Mouse (Mus musculus) megakaryocyte, embryonic 14.5 days (primary cell): ENCODE measurements around the gene Pde9a.

Experiments
- FLI1 ChIP-seq: IDR thresholded peaks from 2 replicates; pipeline ENCODE4 v1.6.1; 2012; ENCODE audit warnings: low read length, inconsistent platforms, mixed read lengths
- GATA1 ChIP-seq: IDR thresholded peaks from 3 replicates; pipeline ENCODE4 v1.6.1; 2012; ENCODE audit warnings: mixed read lengths, low read length, inconsistent platforms, borderline replicate concordance

DNA sequence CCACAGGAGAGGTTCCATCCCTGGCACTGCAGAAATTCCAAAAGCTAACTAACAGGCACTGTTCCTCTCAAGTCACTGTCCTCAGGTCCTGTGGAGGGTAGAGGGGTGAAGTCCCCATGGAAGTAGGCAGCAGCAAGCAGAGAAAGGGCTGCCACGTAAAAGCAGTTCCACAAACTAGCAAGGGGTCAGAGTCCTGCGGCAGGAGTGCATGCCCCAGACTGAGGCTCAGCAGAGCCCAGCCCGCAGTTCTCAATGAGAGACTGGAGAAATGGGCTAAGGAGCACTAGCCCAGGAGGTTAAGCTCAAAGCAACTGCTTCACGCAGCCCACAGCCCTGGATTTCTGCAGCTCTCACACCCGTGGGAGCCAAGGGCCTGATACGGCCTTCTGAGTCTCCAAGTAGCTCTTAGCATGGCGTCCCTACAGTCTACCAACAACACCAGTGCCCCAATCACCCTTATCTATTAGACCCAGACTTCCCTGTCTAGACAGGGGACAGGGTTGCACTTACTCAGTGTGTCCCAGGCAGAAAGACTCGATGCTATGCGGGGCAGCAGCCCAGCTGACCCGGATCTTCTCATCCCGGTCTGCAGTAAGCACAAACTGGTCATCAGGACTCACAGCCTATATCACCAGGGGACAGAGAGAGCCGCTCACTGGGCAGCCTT is 116.4 kb downstream of the Pde9a start:
- TF ChIP-seq GATA1 (no peak), FLI1 (no peak)
